Mouse (Mus musculus) bone marrow, adult 2 months (tissue): Measurements from ENCODE around the gene Cyb5r3.
"Not testable (repeated sequence)": the region's sequence is repeated elsewhere in the genome, so short reads cannot be mapped to it uniquely, and the experiment has no call there.

Experiments used
- CTCF ChIP-seq: fragments of 200-500 bp; IDR thresholded peaks from 2 replicates; pipeline ENCODE4 v1.5.1; 2011; ENCODE audit warnings: low read length, control low read depth; ENCODE audit not compliant: control insufficient read depth, insufficient read depth
- POLR2A ChIP-seq: fragments of 200-500 bp; IDR thresholded peaks from 2 replicates; pipeline ENCODE4 v1.6.1; 2011; ENCODE audit warnings: low read depth, mild to moderate bottlenecking, control low read depth, low read length, borderline replicate concordance; ENCODE audit not compliant: control insufficient read depth

GRCm38 (mm10) chr15:83127037-83127436, 45.4 kb downstream of the Cyb5r3 start:
- not testable (repeated sequence) for TF ChIP-seq CTCF, POLR2A
